Mouse (Mus musculus) heart, adult 11 months (tissue): Measurements from ENCODE around the gene Gys1.
"Not testable (repeated sequence)": the region's sequence is repeated elsewhere in the genome, so short reads cannot be mapped to it uniquely, and the experiment has no call there.

Experiments
- DNase-seq: peaks from one replicate; pipeline ENCODE4 v3.0.0; 2022

Gene Gys1

DNA sequence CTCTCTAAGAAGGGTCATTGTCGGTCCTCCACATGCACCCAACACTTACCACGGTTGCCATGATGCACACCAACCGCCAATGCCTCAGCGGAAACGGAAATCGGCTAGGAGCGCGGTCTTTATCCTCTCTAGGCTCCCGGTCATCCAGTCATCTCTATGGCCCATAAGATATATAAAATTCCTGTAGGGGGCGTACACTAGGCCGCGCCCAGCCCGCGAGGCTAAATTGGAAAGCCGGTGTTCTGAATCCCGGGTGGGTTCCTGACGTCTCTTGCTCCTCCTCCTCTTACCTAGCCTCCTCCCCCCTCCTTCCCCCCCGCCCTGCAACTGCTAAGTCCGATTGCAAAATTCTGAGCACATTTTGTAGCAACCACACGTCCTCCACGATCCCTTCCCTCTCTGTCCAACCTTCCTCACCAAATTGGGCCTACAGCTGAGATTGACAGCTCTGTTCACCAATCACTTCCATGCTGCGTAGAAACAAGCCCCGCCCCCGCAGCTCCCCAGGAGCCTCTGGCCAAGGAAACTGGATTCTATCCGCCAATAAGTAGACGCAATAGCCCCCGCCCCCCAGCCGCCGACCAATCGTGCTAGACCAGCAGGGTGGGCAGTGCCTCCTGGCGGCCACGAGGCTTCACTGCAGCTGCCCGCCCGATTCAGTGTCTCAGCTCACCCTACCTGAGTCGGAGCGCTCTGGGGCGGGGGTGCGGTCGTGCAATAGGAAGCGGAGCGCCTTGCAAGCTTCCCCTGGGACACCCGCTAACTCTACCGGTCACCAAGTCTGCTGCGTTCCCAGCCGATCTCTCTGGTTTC lies at the start of gene Gys1:
Gys1 (plus strand) TSS at position 642 of the 813 bp plus-strand sequence.
- peak; percentile 100 for DNase-seq

DNA sequence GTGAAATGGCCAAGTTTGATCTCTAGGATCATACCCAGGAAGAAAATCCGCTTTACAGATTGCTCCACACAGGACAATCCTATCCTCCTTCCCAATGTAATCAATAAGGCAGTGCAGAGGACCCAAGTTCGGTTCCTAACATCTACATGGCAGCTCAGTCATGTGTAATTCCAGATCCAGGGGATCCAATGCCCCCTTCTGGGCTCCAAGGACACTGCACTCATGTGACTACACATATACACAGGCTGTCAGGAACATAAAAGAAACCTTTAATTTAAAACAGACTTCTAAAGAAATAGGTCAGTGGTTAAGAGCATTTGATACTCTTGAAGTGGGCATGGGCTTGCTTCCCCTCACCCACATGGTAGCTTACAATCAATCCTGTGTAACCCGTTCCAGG lies 48.6 kb upstream of the Gys1 start:
- DNase-seq, result no peak

DNA sequence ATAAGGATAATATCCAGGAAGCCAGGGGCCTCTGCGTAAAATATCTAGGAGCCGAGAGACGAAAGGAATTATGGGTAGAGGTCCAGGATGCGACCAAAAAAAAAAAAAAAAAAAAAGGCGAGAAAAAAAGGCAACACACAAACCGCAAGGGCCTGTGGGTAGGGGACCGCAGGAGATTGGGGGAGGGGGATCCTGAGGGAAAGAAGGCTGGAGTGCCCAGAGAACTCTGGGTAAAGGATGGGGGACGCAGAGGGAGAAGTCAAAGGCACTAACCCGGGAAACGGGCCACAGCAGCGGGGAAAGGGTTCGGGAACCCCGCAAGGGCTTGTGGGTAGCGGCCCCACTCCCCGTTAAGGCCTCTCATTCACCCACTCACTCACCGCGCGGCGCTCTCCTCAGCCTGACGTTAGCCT lies 39.5 kb upstream of the Gys1 start:
- no peak for DNase-seq

DNA sequence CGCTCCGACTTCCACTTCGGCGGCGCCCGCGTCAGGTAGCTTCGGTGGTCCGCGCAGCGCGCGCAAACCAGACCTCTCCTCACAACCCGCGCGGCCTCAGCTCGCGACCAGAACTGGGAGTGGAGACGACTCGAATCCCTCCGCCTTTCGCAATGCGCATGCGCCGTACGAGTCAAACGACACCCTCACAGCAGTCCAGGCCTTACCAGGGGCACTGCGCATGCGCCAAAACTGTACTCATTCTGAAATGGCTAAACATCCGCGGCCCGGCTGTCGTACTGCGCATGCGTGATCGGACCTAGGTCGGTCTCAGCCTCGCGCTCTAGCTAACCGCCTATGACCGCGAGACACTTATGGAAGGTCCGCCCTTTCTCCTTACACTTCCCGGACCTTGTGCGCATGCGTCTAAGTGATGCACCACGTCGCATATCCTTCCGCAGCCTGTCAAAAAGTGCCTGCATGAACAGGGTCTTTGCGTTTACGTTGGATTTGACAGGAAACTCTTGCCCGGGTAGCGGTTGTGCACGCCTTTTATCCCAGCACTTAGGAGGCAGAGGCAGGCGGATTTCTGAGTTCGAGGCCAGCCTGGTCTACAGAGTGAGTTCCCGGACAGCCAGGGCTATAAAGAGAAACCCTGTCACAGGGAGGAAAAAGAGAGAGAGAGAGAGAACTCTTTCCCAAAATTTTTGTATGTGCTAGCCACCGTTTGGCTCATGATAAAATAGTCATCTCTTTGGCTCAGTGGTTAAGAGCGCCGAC lies 38.9 kb upstream of the Gys1 start, which contains the start of gene Snrnp70:
Snrnp70 (minus strand) TSS at position 165 of the 759 bp plus-strand sequence.
- DNase-seq, result peak; percentile 100

DNA sequence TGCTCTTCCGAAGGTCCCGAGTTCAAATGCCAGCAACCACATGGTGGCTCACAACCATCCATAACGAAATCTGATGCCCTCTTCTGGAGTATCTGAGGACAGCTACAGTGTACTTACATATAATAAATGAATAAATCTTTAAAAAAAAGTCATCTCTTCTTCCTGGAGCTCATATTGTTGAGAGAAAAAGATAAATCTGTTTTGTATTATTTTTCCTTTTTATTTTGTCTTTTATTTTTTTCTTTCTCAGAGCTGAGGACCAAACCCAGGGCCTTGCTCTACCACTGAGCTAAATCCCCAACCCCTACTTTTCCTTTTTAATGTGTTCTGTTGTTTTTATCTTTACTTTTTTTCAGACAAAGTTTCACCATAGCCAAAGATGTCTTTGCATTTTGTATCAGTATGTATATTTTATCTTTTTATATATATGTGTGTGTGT lies 38.3 kb upstream of the Gys1 start:
- not testable (repeated sequence) for DNase-seq

DNA sequence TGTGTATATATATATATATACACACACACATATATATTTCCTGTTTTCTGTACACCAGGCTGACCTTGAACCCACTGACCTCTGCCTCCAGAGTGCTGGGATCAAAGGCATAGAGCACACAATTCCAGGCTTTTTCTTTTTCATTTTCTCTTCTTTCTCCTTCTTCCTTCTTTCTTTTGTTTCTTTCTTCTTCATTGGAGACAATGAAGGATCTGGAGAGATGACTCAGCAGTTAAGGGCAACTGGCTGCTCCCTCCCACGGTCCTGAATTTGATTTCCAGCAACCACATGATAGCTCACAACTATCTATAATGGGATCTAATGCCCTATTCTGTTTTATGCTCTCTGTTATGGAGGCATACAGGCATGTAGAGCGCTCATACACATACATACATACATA lies 37.9 kb upstream of the Gys1 start:
- DNase-seq, result no peak

DNA sequence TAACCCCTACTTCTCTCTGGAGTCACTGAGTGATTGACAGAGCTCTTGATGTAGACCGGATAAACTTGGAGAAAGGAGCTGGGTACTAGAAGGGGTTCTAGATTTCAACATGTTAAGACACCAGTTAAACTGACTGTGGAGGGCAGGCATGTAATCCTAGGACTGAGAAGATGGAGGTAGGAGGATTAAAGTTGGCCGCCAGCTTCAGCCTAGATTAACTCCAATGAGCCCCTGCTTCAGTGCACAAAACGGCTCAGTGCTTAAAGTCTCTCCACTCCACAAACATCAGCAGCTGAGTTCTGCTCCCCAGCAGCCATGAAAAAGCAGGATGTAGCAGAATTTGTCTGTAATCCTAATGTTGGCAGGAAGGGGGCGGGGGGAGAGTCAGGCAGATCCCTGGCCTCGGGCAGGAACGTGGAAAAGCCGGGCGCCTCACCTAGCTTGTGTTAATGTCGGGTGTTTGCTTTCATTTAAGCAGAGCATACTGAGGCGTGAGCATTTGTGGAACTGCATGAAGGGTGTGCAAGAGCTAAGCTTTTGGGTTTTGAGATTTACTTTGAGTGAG lies 33.0 kb upstream of the Gys1 start:
- DNase-seq, result no peak

DNA sequence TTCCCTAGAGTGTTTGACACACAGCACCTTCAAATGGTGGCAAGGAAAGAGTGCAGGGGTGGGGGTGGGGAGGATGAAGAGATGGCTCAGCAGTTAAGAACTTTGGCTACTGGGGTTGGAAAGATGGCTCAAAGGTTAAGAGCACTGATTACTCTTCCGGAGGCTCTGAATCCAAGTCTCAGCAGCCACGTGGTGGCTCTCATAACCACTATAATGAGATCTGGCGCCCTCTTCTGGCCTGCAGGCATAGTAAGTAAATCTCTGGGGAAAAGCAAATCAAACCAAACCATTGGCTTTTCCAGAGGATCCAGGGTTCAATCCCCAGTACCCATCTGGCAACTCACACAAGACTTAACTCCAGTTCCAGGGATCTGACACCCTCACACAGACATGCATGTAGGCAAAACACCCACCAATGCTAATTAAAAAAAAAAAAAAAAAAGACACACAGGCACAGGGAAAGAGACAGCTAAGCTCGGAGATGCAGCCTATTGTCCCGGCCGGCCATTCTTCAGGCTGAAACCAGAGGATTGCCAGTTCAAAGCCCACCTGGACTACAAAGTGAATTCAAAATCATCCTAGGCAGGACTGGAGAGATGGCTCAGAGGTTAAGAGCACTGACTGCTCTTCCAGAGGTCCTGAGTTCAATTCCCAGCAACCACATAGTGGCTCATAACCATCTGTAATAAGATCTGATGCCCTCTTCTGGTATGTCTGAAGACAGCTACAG lies 30.9 kb upstream of the Gys1 start:
- DNase-seq, result peak; percentile 84

DNA sequence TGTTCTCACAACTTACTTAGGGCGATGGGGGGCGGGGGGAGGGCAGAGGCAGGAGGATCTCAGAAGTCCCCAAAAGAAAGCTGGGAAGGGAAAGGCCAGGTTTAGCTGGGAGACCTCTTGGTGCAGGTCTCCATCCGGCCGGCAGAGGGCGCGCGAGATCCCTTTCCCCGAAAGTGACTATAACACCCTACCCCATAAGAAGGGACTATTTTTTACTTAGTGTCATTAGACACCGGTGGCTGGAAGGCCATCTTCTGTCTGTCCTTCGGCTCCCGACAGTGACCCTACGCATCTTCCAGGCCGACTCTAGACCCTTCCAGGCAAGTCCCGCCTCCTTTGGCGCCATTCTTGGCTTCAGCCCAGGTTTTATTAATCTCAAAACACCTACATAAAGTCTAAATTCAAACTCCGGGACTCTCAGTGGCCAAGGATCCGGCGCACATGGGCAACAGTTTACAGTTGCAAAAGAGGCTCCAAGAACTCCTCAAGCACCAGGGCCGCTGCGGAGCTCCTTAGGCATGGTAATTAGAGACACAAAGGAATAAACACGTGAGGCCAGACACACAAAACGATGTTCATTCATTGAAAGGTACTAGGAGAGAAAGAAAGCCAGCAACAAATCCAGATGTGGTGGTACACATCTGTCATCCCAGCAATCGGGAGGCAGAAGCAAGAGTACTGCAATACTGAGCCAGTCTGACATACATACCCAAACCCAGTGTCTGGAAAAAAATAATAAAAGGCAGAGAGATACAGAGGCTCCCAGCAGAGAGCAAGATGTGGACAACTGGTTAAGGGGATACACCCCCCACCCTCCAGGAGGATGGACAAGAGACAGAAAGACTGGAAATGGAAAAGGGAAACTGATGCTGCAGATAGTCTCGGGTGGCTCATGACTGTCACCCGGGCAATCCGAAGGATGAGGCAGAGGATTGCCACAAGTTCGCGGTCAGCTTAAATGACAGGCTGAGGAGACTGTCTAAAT lies 29.3 kb upstream of the Gys1 start, which contains the start of gene Kcna7:
Kcna7 (plus strand) TSS at position 563 of the 985 bp plus-strand sequence.
- peak; percentile 96 for DNase-seq

DNA sequence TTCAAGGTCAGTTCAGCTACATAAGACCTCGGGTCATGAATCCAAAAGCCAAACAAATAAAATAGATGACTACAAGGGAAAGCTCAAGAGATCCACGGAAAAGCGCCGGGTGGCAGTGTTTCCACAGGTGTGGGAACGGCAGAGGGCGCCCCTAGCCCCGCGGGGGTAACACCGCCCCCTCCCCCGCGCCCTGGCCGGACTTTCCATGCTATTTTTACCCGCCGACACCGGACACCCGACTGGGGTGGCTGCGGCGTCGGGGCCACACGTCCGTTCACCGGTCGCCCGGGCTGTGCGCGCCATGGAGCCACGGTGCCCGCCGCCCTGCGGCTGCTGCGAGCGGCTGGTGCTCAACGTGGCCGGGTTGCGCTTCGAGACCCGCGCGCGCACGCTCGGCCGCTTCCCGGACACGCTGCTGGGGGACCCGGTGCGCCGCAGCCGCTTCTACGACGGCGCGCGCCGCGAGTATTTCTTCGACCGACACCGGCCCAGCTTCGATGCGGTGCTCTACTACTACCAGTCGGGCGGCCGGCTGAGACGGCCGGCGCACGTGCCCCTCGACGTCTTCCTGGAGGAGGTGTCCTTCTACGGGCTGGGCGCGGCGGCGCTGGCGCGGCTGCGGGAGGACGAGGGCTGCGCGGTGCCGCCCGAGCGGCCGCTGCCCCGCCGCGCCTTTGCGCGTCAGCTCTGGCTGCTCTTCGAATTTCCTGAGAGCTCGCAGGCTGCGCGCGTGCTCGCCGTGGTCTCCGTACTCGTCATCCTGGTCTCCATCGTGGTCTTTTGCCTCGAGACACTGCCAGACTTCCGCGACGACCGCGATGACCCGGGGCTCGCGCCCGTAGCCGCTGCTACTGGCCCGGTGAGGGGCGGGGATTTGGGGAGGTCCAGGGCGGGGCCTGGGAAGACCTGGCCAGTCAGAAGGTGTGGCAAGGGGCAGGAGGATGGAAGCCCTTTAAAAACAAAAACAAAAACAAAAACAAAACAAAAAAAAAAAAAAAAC lies 28.2 kb upstream of the Gys1 start:
- DNase-seq, result peak; percentile 96

DNA sequence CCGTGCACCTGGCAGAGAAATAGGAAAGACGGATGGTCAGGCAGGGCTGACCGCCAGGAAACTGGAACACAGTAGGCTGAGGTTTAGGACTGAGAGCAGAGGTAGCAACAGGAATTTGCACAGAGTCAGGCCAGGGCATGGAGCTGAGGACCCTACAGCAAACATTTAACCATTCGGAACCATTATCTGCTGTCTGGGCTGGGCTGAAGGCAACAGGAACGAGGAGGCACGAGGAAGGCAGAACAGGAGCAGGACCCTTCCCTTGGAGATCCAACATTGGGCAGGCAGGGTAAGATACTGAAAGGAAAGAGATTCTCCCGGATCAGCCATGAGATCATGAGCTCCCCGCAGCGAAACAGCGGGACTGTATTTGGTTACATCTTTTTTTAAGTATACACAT lies 26.8 kb upstream of the Gys1 start:
- DNase-seq, result peak; percentile 74

DNA sequence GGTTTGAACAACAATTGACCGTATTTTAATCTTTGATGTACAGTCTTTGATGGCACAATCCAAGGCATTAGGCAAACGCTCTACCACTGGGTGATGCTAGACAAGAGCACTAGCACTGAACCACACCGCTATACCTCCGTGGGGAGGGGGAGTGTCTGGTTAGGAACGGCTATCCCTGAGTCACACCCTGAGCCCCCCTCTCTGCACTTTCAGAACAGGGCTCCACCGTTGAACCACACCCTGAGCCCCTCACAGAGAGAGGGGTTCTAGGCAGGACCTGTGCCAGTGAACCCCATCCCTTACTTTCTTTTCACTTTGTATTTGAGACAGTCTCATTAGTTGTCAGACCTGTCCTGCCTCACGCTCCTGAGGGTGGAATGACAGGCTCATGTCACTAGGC lies 26.3 kb upstream of the Gys1 start:
- DNase-seq, result peak; percentile 90

DNA sequence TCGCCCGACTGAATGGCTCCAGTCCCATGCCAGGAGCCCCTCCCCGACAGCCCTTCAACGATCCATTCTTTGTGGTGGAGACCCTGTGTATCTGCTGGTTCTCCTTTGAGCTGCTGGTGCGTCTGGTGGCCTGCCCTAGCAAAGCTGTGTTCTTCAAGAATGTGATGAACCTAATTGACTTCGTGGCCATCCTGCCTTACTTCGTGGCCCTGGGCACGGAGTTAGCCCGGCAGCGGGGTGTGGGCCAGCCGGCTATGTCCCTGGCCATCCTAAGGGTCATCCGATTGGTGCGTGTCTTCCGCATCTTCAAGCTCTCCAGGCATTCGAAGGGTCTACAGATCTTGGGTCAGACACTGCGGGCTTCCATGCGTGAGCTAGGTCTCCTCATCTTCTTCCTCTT lies 25.7 kb upstream of the Gys1 start:
- DNase-seq, result no peak

DNA sequence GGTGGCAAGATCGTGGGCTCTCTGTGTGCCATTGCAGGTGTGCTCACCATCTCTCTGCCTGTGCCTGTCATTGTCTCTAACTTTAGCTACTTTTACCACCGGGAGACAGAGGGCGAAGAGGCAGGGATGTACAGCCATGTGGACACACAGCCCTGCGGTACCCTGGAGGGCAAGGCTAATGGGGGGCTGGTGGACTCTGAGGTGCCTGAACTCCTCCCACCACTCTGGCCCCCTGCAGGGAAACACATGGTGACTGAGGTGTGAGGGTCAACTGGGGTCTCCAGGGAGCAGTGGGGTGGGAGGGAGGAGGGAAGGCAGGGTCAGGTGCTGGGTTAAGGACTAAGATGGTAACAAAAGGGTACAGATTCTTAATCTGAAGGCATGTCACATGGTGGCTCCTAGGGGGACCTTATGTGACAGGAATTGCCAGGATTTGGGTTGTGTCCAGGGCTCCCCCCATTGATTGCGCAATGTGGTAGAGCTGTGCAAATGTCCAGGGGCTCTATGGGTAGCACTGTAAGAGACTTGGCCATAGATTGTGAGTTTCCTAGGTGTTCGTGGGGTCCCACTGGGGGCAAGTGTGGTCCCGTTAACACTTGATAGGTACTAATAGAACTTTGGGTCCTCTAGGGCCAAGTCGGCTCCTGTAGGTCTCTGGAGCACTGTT lies 25.0 kb upstream of the Gys1 start:
- DNase-seq, result peak; percentile 80

DNA sequence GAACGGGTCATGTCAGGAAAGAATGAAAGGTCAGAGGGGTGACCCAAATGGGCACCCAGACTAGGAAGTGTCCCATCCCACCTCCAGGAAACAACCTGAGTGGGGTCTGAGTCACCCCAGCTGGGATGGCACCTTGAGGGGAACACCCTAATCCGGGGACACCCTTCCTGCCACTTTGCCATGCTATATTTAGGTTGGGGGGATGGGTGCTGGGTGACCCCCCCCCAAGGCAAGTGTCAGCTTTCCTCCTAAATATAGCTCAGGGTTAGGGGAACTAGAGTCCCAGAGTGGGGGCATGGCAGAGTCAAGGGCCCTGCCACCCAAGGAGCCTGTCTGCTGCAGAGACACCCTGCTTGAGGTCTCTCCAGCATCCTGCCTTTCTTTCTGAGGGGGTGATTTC lies 22.2 kb upstream of the Gys1 start:
- DNase-seq, result peak; percentile 91

DNA sequence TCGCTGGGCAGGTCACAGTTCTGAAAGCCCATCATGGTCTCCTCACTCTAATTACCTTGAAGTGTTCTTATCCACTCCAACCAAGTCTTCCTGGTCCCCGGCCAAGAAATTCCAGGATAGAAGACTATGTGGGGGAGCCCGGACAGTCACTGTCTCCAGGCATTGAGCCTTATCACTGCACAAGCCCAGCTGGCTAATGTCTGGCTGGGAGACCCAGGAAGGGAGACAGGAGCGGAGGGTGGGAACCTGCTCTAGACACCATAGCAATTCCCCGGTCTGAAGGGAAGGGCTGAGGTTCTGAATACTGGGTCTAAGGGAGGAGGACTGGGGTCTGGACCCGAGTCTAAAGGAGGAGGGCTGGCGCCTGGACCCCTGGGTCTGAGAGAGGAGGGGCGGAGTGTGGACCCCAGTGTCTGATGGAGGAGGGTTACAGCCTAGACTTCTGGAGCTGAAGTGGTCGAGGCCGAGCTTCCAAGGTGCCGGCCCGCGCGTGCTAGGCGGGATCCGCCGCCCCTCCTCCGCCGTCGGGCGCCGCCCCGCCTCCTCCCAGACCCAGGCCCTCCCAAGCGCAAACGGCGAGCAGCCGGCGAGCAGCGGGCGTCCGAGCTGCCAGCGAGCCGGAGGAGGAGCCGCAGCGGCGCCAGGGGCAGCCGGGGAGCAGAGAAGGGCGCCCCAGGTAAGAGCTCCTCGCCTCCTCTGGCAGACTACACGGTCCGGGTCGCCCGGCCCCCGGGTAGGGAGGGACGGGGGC lies 21.4 kb upstream of the Gys1 start, which contains the start of gene Ntf5:
Ntf5 (plus strand) TSS at position 583 of the 751 bp plus-strand sequence.
- peak; percentile 89 for DNase-seq

DNA sequence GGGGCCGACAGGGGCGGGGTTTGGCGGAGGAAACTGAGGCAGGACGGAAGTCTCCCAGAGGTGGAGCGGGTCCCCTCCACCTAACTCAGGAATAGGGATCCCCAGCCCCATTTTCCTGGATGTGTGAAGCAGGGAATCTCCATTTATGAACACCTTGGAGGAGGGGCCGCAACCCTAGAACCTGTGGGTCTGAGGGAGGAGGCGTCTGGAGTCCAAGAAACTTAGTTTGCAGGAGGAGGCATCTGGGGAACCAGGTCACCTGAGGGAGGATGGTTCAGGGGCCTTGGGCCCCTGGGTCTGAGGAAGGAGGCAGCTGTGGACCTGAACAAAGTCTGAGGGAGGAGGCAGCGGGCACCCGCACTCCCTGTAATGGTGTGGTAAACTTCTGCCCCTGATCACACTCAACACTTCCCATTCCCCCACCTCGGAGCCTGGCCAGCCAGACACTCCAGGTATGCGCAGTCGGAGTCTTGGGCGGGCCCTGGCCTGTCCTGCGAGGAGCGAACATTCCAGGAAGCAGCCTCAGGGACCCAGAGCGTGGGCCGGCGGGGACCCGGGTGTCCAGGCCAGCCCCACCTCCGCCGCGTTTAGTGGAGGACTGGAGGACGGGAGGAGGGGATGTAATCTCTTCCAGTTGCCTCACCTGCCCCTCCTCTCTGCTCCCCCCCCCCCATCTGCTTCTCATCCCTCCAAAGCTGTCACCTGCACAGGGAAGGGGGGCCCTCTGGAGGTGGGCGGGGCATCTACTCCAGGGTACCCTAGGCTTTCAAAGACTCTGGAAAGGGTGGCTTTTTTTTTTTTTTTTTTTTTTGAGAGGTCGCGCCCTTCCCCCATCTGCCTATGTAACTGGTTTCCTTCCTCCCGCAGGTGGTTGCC lies 20.5 kb upstream of the Gys1 start:
- peak; percentile 89 for DNase-seq

DNA sequence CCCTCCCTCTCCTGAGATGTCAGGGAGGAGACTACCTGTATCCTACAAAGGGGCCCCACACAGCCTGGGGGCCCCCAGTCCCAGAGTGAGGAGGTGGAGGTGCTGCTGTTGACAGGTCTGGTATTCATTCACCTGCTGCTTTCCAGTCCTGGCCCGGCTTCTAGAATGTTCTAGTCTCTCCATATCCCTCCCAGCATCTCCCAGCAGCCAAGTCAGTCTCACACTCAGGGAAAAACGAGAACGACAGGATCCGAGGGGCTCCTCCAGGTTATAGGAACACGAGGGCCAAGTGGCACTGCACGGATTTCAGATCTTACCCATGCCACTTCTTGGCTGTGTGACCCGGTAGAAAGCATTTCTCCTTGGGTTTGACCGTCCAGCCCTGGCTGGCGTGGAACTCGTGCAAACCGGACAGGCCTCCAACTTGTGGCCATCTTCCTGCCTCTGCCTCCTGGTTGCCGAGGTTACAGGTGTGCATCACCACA lies 19.9 kb upstream of the Gys1 start:
- DNase-seq, result peak; percentile 84
